Mouse (Mus musculus): ENCODE measurements around the gene Ccdc171.

- TF ChIP-seq CTCF (IDR thresholded peaks at IDR 0.05; ENCODE audit: low read depth, low read length) = no peak
- TF ChIP-seq POLR2A (IDR thresholded peaks at IDR 0.05; ENCODE audit: insufficient read depth, low read length) = no peak
- TF ChIP-seq EP300 (IDR thresholded peaks at IDR 0.05; ENCODE audit: insufficient read depth, low read depth, low read length) = no peak
Observed at GRCm38 (mm10) chr4:83501037-83501430, 24.3 kb upstream of the Ccdc171 start.
